Mouse (Mus musculus) CD8-positive naive resting alpha-beta T cell, adult 57 days (primary cell): ENCODE data around the gene Unc50. TPM values are rescaled to one million over a fixed set of nuclear protein-coding genes. Genes with fewer than 3 reads are reported as not detected.

Experiments used
- total RNA-seq: library from RNA; stranded (reverse); gene quantifications from one replicate; pipeline ENCODE4 v1.2.4, GENCODE M21; 2023

The Unc50 gene
- 39.4 TPM for total RNA-seq

DNA sequence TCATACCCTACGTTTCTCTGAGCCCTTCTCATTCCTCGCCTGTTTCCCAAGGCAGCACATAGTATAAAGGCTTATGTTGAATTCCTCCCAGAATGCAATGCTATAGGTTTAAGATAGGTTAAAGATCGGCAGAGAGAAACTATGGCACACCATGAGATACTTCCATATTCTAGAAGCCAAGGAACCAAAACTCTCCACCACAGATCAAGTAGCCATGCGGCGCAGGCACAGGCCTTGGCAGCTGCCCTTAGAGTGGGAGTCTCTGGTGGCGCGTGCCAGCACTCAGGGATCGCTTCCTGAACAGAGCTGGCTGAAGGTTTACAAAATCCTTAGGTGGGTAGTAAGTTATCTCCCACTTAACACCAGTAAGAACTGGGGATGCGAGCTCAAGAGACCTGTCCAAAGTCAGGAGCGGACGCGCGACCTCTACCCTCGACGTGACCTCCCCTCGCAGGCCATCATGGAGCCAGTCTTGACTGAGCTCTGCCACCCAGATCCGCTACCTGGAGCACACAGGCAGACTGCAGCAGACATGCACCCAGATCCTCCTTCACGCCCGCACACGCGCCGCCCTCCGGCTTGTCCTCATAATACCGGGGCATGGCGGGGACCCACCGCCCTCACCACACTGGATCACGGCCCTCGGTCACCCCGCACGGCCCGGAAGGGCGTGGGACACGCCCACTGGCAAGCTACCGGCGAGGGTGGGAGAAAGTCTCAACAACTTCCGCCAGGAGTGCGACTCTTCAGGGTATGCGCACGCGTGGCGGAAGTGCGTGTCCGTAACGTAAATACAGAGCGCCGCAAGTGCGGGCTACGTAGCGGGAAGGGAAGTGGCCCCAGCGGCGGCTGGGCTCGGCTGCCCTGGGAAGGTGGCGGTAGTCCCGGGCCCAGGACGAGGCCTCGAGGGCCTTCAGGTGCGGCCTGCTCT lies at the start of gene Unc50, which contains the start of gene Coa5:
Gene Unc50 (plus strand): TSS at position 774 of the 931 bp plus-strand sequence.
Gene Coa5 (minus strand): TSS at position 738 of the 931 bp plus-strand sequence.

Other genes starting within 250 kb of the Unc50 start
- gene Cnga3, start 215.7 kb upstream of the Unc50 start, total RNA-seq, result not detected
- 38.4 TPM for gene Inpp4a, start 130.3 kb upstream of the Unc50 start, total RNA-seq
- gene Coa5, start within 50 bp of the Unc50 start, total RNA-seq, result 41.6 TPM
- 51.0 TPM for gene Mgat4a, start 110.9 kb downstream of the Unc50 start, total RNA-seq